Mouse (Mus musculus) kidney, embryonic 16.5 days (tissue): ENCODE results near the gene Nxt1. TPM values are rescaled to one million over a fixed set of nuclear protein-coding genes. Genes with fewer than 3 reads are reported as not detected.

Experiments used
- ATAC-seq: fragments of 200-750 bp; cut with Nextera tagmentation; 2 replicates; pipeline ENCODE4 v1.8.0; 2017; ENCODE audit warnings: moderate TSS enrichment; ENCODE audit not compliant: low FRiP score, low TSS enrichment
- H3K27ac ChIP-seq: fragments of 300-500 bp; sonication (generic); 2 replicates; pipeline ENCODE4 v1.5.1; 2014; ENCODE audit warnings: low read length
- H3K27me3 ChIP-seq: fragments of 300-500 bp; sonication (generic); 2 replicates; pipeline ENCODE4 v1.6.1; 2014; ENCODE audit warnings: low read length, control low read depth, mixed read lengths; ENCODE audit not compliant: insufficient read depth
- H3K36me3 ChIP-seq: fragments of 300-500 bp; sonication (generic); 2 replicates; pipeline ENCODE4 v1.6.1; 2014; ENCODE audit warnings: low read length, control low read depth, mixed read lengths; ENCODE audit not compliant: insufficient read depth
- H3K4me1 ChIP-seq: fragments of 300-500 bp; sonication (generic); 2 replicates; pipeline ENCODE4 v1.6.1; 2014; ENCODE audit warnings: low read length, control low read depth, mixed read lengths; ENCODE audit not compliant: insufficient read depth
- H3K4me2 ChIP-seq: fragments of 300-500 bp; sonication (generic); replicated peaks from 2 replicates; pipeline ENCODE4 v1.6.1; 2014; ENCODE audit warnings: low read depth, low read length
- H3K4me3 ChIP-seq: fragments of 300-500 bp; sonication (generic); 2 replicates; pipeline ENCODE4 v1.5.1; 2014; ENCODE audit warnings: mild to moderate bottlenecking, low read length
- H3K9ac ChIP-seq: fragments of 300-500 bp; sonication (generic); replicated peaks from 2 replicates; pipeline ENCODE4 v1.6.1; 2014; ENCODE audit warnings: low read length
- H3K9me3 ChIP-seq: fragments of 300-500 bp; sonication (generic); 2 replicates; pipeline ENCODE4 v1.6.1; 2016; ENCODE audit warnings: low read length, control low read depth
- WGBS: fragments of 180-500 bp; shearing (Covaris S2); extraction: QIAGEN DNeasy Blood & Tissue Kit; methylation state at CpG from one replicate; pipeline ENCODE4 v1.1.7; 2014; 5-methylcytosine and 5-hydroxymethylcytosine counted together
- polyA plus RNA-seq: library from polyadenylated mRNA; unstranded; fragments of >200 nt; fragmentation: Nextera tagmentation; extraction: Ambion mirVana; gene quantifications from 2 replicates; pipeline ENCODE4 v1.2.1, GENCODE M21; 2015

The Nxt1 gene
- polyA plus RNA-seq, 1 experiment from 2014 or later: 90.4 TPM

- no peaks in the 10 kb centered on the region for H3K9me3 ChIP-seq
- H3K4me1 ChIP-seq: no peaks in the 10 kb centered on the region
- ATAC-seq: no peak
- 51% methylated on average over 2 of the region's 2 CpGs for WGBS
- H3K4me3 ChIP-seq: no peak overlapping the region
- no peak overlapping the region for H3K4me2 ChIP-seq
- H3K27ac ChIP-seq: no peak overlapping the region
- no peak overlapping the region for H3K9ac ChIP-seq
- H3K36me3 ChIP-seq: no peaks in the 10 kb centered on the region
- no peaks in the 10 kb centered on the region for H3K27me3 ChIP-seq
Observed at GRCm38 (mm10) chr2:148719271-148719995, 47.0 kb downstream of the Nxt1 start.

Other genes with a start within 250 kb of the Nxt1 start
- gene Cd93, start 229.0 kb upstream of the Nxt1 start, polyA plus RNA-seq: 19.0 and 20.0 TPM in 2 replicates
- gene Gzf1, start 8.4 kb downstream of the Nxt1 start, polyA plus RNA-seq: 25.2 and 25.7 TPM in 2 replicates
- 2.5 and 3.3 TPM in 2 replicates for gene Napb, start 59.9 kb downstream of the Nxt1 start, polyA plus RNA-seq
- gene Cstl1, start 77.8 kb downstream of the Nxt1 start, polyA plus RNA-seq: not detected in 2 replicates
- gene Cst11, start 98.9 kb downstream of the Nxt1 start, polyA plus RNA-seq: not detected in 2 replicates
- gene 8030411F24Rik, start 109.4 kb downstream of the Nxt1 start, polyA plus RNA-seq: not detected in 2 replicates
- 0.32 TPM in 1 of 2 replicates, not detected in the other for gene Cst12, start 116.8 kb downstream of the Nxt1 start, polyA plus RNA-seq
- gene Cst8, start 126.2 kb downstream of the Nxt1 start, polyA plus RNA-seq: 0.40 and 1.2 TPM in 2 replicates
- gene Cst13, start 147.5 kb downstream of the Nxt1 start, polyA plus RNA-seq: not detected in 2 replicates
- 0.97 TPM in 1 of 2 replicates, not detected in the other for gene Cst9, start 162.5 kb downstream of the Nxt1 start, polyA plus RNA-seq
- not detected in 2 replicates for gene 9230104L09Rik, start 192.4 kb downstream of the Nxt1 start, polyA plus RNA-seq
- 421 and 479 TPM in 2 replicates for gene Cst3, start 203.1 kb downstream of the Nxt1 start, polyA plus RNA-seq